Mouse (Mus musculus): Measurements from ENCODE around the gene Tbc1d10c. TPM values are rescaled to one million over a fixed set of nuclear protein-coding genes. Genes with fewer than 3 reads are reported as not detected.

Tbc1d10c gene
- polyA plus RNA-seq (2015; fragmentation: Nextera tagmentation; extraction: Ambion mirVana), result 0.98 and 1.5 TPM in 2 replicates

GRCm38 (mm10) chr19:4190831-4191334 is at the start of gene Tbc1d10c:
Gene Tbc1d10c, minus strand, starts transcription at chr19:4191284.
- Histone ChIP-seq H3K36me3 (peaks cover 20% of the 10 kb centered on the region), H3K9ac (peak within 1 kb of the TSS; percentile 97), H3K27me3 (no peaks in the 10 kb centered on the region), H3K4me1 (replicated peaks) (peaks cover 35% of the 10 kb centered on the region), H3K27ac (replicated peaks) (peak within 1 kb of the TSS; percentile 94), H3K4me2 (peak within 1 kb of the TSS; percentile 95), H3K9me3 (no peaks in the 10 kb centered on the region), H3K4me3 (peak within 1 kb of the TSS; percentile 87)
- no peak for ATAC-seq (ENCODE audit: low FRiP score, low read depth)
- 71% methylated on average over 4 of the region's 4 CpGs for WGBS

DNA sequence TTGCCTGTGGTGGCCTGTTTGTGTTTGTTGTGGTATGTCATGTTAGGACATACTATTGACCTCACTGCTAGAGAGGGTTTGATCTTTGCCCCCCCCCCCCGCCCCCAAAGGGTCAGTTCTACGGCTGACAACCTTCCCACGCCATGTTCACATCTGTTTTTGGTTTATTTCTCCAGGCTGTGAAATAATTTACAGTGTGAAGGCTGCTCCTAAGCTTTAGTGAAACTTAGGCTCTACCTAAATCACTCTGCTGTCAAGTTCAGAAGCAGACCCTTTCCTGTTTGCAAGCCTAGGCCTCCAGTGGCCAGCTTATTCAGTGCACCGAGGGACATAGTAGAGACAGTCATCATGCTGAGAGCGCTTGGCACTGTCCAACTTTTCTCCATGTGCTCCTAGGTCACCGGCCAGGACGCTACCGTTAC is 49.2 kb upstream of the Tbc1d10c start:
- no peaks in the 10 kb centered on the region for H3K9me3 ChIP-seq
- H3K27ac ChIP-seq (replicated peaks), result no peak overlapping the region
- H3K36me3 ChIP-seq, result no peaks in the 10 kb centered on the region
- H3K9ac ChIP-seq, result no peak overlapping the region
- no peak for ATAC-seq (ENCODE audit: low FRiP score, low read depth)
- no peak overlapping the region for H3K4me2 ChIP-seq
- no peak overlapping the region for H3K4me3 ChIP-seq
- no peaks in the 10 kb centered on the region for H3K4me1 ChIP-seq (replicated peaks)
- no peaks in the 10 kb centered on the region for H3K27me3 ChIP-seq
- 78% methylated on average over 8 of the region's 8 CpGs for WGBS

- peaks cover 14% of the 10 kb centered on the region for H3K4me1 ChIP-seq (replicated peaks)
- WGBS, result 85% methylated on average over 4 of the region's 4 CpGs
- H3K27ac ChIP-seq (replicated peaks), result no peak overlapping the region
- H3K4me2 ChIP-seq, result no peak overlapping the region
- H3K4me3 ChIP-seq, result no peak overlapping the region
- 0 out of 2 replicates have a peak, but pooled peaks cover 2% of the 10 kb centered on the region for H3K27me3 ChIP-seq
- H3K9me3 ChIP-seq, result no peaks in the 10 kb centered on the region
- no peak for ATAC-seq (ENCODE audit: low FRiP score, low read depth)
- H3K9ac ChIP-seq, result no peak overlapping the region
- no peaks in the 10 kb centered on the region for H3K36me3 ChIP-seq
These were observed 43.5 kb upstream of the Tbc1d10c start for GRCm38 (mm10) chr19:4234548-4234947.

GRCm38 (mm10) chr19:4232651-4233050 is 41.6 kb upstream of the Tbc1d10c start:
- Histone ChIP-seq H3K9me3 (no peaks in the 10 kb centered on the region), H3K4me2 (peak overlapping the region; percentile 87), H3K27me3 (0 out of 2 replicates have a peak, but pooled peaks cover 7% of the 10 kb centered on the region), H3K27ac (replicated peaks) (no peak overlapping the region; the same call in 1 of the 2 replicates), H3K4me3 (no peak overlapping the region), H3K9ac (peak overlapping the region; percentile 62), H3K36me3 (no peaks in the 10 kb centered on the region), H3K4me1 (replicated peaks) (peaks cover 14% of the 10 kb centered on the region)
- ATAC-seq (ENCODE audit: low FRiP score, low read depth), result no peak
- WGBS, result 80% methylated on average over 7 of the region's 7 CpGs

GRCm38 (mm10) chr19:4232186-4232572 is 41.1 kb upstream of the Tbc1d10c start:
- H3K9me3 ChIP-seq, result no peaks in the 10 kb centered on the region
- 0 out of 2 replicates have a peak, but pooled peaks cover 9% of the 10 kb centered on the region for H3K27me3 ChIP-seq
- no peak for ATAC-seq (ENCODE audit: low FRiP score, low read depth)
- peak overlapping the region; percentile 88 for H3K27ac ChIP-seq (replicated peaks)
- no peaks in the 10 kb centered on the region for H3K36me3 ChIP-seq
- H3K4me2 ChIP-seq, result peak overlapping the region; percentile 87
- peak overlapping the region; percentile 64 for H3K4me3 ChIP-seq
- WGBS, result 15% methylated on average over 2 of the region's 2 CpGs
- H3K9ac ChIP-seq, result peak overlapping the region; percentile 62
- peaks cover 14% of the 10 kb centered on the region for H3K4me1 ChIP-seq (replicated peaks)

DNA sequence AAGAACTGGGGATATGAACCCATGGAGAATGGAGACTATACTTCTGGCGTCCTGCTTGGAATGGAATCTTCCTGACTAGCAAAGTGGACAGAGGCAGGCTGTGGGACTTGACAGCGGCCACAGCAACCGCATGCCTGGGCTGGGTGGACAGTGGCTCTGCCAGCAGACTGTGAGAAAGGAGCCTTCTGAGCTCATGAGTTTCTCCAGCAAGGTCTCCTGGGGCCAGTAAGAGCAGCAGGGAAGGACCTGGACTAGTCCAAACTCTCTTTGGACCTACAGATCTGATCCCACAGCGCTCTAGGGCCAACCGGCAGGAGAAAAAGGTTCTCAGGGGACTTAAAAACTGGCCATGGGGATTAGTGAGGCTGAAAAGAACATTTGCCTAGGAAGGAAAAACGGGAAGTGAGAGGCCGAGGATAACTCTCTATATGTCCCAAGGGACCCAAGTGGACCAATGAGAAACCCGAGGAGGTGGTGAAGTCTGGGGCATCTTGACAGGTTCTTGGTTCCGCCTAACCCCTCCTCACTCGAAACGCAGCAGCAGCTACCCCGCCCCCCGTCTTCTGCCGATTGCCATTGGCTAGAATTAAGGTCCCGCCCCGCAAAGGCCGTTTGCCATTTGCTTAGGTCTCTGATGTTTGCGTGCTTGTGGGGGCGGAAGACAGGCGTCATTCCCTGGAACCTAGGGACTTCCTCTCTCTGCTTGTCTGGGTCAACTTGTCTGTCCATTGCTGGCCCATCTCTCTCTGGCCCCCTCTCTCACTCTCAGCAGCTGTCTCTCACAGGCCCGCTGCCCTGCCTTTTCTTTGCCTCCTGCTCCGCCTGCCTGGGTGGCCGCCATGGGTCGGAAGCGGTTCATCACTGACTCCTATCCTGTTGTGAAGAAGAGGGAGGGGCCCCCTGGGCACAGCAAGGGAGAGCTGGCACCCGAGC is 40.4 kb upstream of the Tbc1d10c start, which contains the start of gene Pold4:
Pold4 (plus strand) TSS at position 647 of the 933 bp plus-strand sequence.
- Histone ChIP-seq H3K4me1 (replicated peaks) (peaks cover 14% of the 10 kb centered on the region), H3K36me3 (no peaks in the 10 kb centered on the region), H3K9ac (peak within 1 kb of the TSS; percentile 62), H3K4me3 (peak within 1 kb of the TSS; percentile 64), H3K9me3 (no peaks in the 10 kb centered on the region), H3K4me2 (peak within 1 kb of the TSS; percentile 87), H3K27ac (replicated peaks) (peak within 1 kb of the TSS; percentile 88), H3K27me3 (0 out of 2 replicates have a peak, but pooled peaks cover 9% of the 10 kb centered on the region)
- 9% methylated on average over 26 of the region's 26 CpGs for WGBS
- ATAC-seq (ENCODE audit: low FRiP score, low read depth), result peak; percentile 94

DNA sequence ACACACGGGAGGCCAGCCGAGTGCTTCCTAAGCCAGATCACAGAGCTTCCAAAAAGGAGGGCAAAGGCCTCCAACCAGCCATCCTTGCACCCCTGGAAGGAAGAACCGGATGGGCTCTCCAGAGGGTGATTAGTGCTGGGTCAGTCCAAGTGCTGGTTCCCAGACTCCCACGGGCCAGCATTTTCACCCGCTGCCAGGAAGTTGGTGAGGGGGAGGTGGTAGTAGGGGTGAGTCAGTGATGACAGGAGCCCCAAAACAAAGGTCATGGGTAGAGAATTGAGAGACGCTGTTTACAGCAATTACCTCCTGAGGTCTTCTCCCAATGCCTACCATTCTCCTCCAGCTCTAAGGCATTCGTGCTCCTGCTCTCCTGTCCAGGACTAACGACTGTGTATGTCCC is 39.3 kb upstream of the Tbc1d10c start:
- no peak for ATAC-seq (ENCODE audit: low FRiP score, low read depth)
- H3K9ac ChIP-seq, result no peak overlapping the region
- 73% methylated on average over 8 of the region's 8 CpGs for WGBS

GRCm38 (mm10) chr19:4229451-4230076 is 38.5 kb upstream of the Tbc1d10c start:
- no peaks in the 10 kb centered on the region for H3K9me3 ChIP-seq
- 51% methylated on average over 7 of the region's 9 CpGs for WGBS
- no peak overlapping the region for H3K4me3 ChIP-seq
- no peak for ATAC-seq (ENCODE audit: low FRiP score, low read depth)
- no peak overlapping the region for H3K4me2 ChIP-seq
- H3K27ac ChIP-seq (replicated peaks), result no peak overlapping the region
- H3K27me3 ChIP-seq, result 0 out of 2 replicates have a peak, but pooled peaks cover 9% of the 10 kb centered on the region
- H3K4me1 ChIP-seq (replicated peaks), result peaks cover 14% of the 10 kb centered on the region
- H3K36me3 ChIP-seq, result no peaks in the 10 kb centered on the region
- H3K9ac ChIP-seq, result no peak overlapping the region

More for the DNA sequence above, 39.3 kb upstream of the Tbc1d10c start:
- no peak overlapping the region for H3K4me2 ChIP-seq
- no peaks in the 10 kb centered on the region for H3K36me3 ChIP-seq
- H3K27me3 ChIP-seq, result 0 out of 2 replicates have a peak, but pooled peaks cover 9% of the 10 kb centered on the region
- no peak overlapping the region for H3K27ac ChIP-seq (replicated peaks)
- no peak overlapping the region for H3K4me3 ChIP-seq
- H3K9me3 ChIP-seq, result no peaks in the 10 kb centered on the region
- peaks cover 14% of the 10 kb centered on the region for H3K4me1 ChIP-seq (replicated peaks)

DNA sequence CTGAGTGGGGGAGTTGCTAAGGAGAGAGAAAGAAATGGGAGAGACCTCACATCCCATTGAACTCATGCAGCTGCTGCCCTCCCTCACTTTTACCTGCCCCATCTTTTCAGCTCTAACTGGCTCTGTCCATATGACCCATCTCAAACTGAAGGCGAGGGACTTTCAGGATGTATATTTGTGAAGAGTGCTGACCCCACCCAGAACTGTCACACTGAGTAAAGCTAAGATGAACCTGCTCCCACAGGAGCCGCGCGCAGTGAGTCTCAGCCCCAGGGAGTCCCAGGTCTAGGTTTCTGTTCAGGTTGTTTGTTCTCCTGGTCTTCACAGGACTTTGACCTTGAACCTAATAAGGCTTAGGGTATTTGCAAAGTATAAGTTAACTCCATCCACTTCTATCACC is 37.8 kb upstream of the Tbc1d10c start:
- no peaks in the 10 kb centered on the region for H3K36me3 ChIP-seq
- H3K9me3 ChIP-seq, result no peaks in the 10 kb centered on the region
- ATAC-seq (ENCODE audit: low FRiP score, low read depth), result no peak
- 76% methylated on average over 4 of the region's 4 CpGs for whole genome bisulfite sequencing
- no peak overlapping the region for H3K9ac ChIP-seq
- no peak overlapping the region for H3K4me2 ChIP-seq
- peaks cover 14% of the 10 kb centered on the region for H3K4me1 ChIP-seq (replicated peaks)
- H3K27ac ChIP-seq (replicated peaks), result no peak overlapping the region
- 0 out of 2 replicates have a peak, but pooled peaks cover 9% of the 10 kb centered on the region for H3K27me3 ChIP-seq
- no peak overlapping the region for H3K4me3 ChIP-seq

DNA sequence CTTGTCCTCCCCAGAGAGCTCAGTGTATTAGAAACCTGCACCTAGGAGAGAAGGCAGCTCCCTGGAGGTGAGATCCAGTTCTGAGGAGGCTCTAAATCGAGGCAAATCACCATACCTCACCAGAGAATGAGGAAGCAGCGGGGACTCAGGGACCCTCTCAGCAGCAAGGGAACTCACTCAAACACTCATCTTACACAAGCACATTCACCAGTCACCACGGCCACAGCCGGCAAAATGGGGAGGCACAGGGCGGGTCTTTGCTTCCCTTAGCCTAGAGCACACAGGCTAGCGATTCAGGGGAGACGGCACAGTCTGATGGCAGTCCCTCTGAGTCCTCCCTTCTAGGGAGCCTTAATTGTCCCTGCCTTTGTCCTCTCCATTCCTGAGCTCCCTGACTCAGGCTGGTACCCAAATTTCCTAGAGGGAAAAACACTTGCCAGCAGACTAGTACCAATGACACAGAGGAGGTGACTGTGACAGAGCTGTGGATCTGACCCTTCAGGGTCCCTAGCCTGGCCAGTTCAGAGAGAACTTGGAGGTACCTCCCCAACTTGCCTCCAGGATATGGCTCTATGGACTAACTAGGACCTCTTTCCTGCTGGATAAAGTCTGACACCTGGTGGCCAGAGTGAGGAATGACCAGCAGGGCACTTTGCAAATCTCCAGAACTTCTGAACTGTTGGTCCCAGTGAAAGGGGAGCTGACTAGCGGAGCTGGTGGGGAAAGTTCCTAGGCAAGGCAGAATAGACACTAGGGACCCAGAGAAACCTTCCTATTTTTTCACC is 37.0 kb upstream of the Tbc1d10c start:
- WGBS, result 22% methylated on average over 8 of the region's 8 CpGs
- Histone ChIP-seq H3K27me3 (0 out of 2 replicates have a peak, but pooled peaks cover 9% of the 10 kb centered on the region), H3K4me1 (replicated peaks) (peaks cover 14% of the 10 kb centered on the region), H3K4me2 (no peak overlapping the region), H3K9me3 (no peaks in the 10 kb centered on the region), H3K36me3 (no peaks in the 10 kb centered on the region), H3K4me3 (no peak overlapping the region), H3K27ac (replicated peaks) (no peak overlapping the region), H3K9ac (no peak overlapping the region)
- no peak for ATAC-seq (ENCODE audit: low FRiP score, low read depth)

DNA sequence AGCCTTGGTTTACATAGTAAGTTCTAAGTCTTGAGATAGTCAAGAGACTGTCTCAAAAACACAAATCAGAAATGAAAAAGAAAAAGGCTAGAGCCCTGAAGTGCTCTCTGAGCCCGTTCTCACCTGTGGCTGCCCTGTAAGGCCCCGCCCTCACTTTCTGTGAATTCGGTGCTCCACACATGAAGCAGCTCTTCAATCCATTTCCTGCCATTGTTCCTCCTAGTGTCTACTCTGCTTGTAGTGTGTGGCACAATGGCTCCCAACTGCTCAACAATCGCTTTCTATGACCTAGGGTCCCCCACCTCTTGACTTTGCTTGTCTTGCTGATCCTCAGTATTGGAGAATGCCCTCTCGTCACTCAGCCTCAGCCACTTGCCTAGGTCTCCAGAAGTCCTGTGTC is 36.4 kb upstream of the Tbc1d10c start:
- H3K4me1 ChIP-seq (replicated peaks), result peaks cover 12% of the 10 kb centered on the region
- 67% methylated on average over 5 of the region's 5 CpGs for WGBS
- H3K36me3 ChIP-seq, result no peaks in the 10 kb centered on the region
- H3K4me2 ChIP-seq, result no peak overlapping the region
- 0 out of 2 replicates have a peak, but pooled peaks cover 9% of the 10 kb centered on the region for H3K27me3 ChIP-seq
- no peak overlapping the region for H3K9ac ChIP-seq
- H3K27ac ChIP-seq (replicated peaks), result no peak overlapping the region
- H3K9me3 ChIP-seq, result no peaks in the 10 kb centered on the region
- no peak for ATAC-seq (ENCODE audit: low FRiP score, low read depth)
- no peak overlapping the region for H3K4me3 ChIP-seq
